Mouse (Mus musculus) thymus, adult 2 months (tissue): ENCODE measurements around the gene Syce1. TPM values are rescaled to one million over a fixed set of nuclear protein-coding genes. Genes with fewer than 3 reads are reported as not detected.

Experiments
- DNase-seq: peaks from one replicate; pipeline ENCODE4 v3.0.0; 2021
- H3K27ac ChIP-seq: fragments of 200-500 bp; 2 replicates; pipeline ENCODE4 v1.5.1; 2012; ENCODE audit warnings: low read length, control low read depth; ENCODE audit not compliant: control insufficient read depth, insufficient read depth
- H3K27me3 ChIP-seq: fragments of 200-500 bp; 2 replicates; pipeline ENCODE4 v1.6.1; 2012; ENCODE audit warnings: mild to moderate bottlenecking, low read length, moderate library complexity, mixed read lengths; ENCODE audit not compliant: control insufficient read depth, insufficient read depth
- H3K36me3 ChIP-seq: fragments of 200-500 bp; 2 replicates; pipeline ENCODE4 v1.6.1; 2012; ENCODE audit warnings: mild to moderate bottlenecking, low read length, moderate library complexity; ENCODE audit not compliant: control insufficient read depth, insufficient read depth
- H3K4me1 ChIP-seq: fragments of 200-500 bp; replicated peaks from 2 replicates; pipeline ENCODE4 v1.6.1; 2012; ENCODE audit warnings: low read length; ENCODE audit not compliant: control insufficient read depth, insufficient read depth
- H3K4me3 ChIP-seq: fragments of 200-500 bp; 2 replicates; pipeline ENCODE4 v1.5.1; 2012; ENCODE audit warnings: mild to moderate bottlenecking, low read length, control low read depth, moderate library complexity; ENCODE audit not compliant: control insufficient read depth, insufficient read depth
- CTCF ChIP-seq: fragments of 200-500 bp; IDR thresholded peaks from 2 replicates; pipeline ENCODE4 v1.5.1; 2012; ENCODE audit warnings: mild to moderate bottlenecking, control low read depth, low read length, moderate library complexity, borderline replicate concordance; ENCODE audit not compliant: control insufficient read depth, poor library complexity, insufficient read depth; ENCODE audit errors: extremely low read depth
- POLR2A ChIP-seq: fragments of 200-500 bp; IDR thresholded peaks from 2 replicates; pipeline ENCODE4 v1.6.1; 2012; ENCODE audit warnings: mild to moderate bottlenecking, low read length, control low read depth, moderate library complexity; ENCODE audit not compliant: control insufficient read depth, poor library complexity, insufficient read depth; ENCODE audit errors: extremely low read depth
- WGBS: fragments of 180-500 bp; shearing (Covaris S2); methylation state at CpG from one replicate; pipeline ENCODE4 v1.1.7; 2018; 5-methylcytosine and 5-hydroxymethylcytosine counted together
- polyA plus RNA-seq: library from polyadenylated mRNA; depleted of rRNA; stranded (reverse); fragments of >200 nt; gene quantifications from 2 replicates; pipeline ENCODE4 v1.2.3, GENCODE M21; 2012; rRNA removed

Syce1 gene
- 0.27 TPM in 1 of 2 replicates, not detected in the other for polyA plus RNA-seq

GRCm38 (mm10) chr7:140787406-140788052, at the start of gene Syce1:
Syce1 (minus strand) TSS chr7:140787852.
- no peak for TF ChIP-seq POLR2A
- no peak for TF ChIP-seq CTCF
- Histone ChIP-seq H3K4me3 (no peak within 1 kb of the TSS), H3K36me3 (no peaks in the 10 kb centered on the region), H3K27ac (no peak within 1 kb of the TSS), H3K27me3 (no peaks in the 10 kb centered on the region), H3K4me1 (no peaks in the 10 kb centered on the region)
- DNase-seq = no peak
- WGBS = 86% methylated on average over 33 of the region's 33 CpGs

- Histone ChIP-seq H3K4me3 (no peak overlapping the region), H3K27ac (no peak overlapping the region), H3K27me3 (no peaks in the 10 kb centered on the region), H3K36me3 (no peaks in the 10 kb centered on the region), H3K4me1 (no peaks in the 10 kb centered on the region)
- WGBS = 92% methylated on average over 9 of the region's 9 CpGs
- no peak for DNase-seq
- no peak for TF ChIP-seq CTCF
- TF ChIP-seq POLR2A = no peak
Measured at GRCm38 (mm10) chr7:140836243-140837115, 48.8 kb upstream of the Syce1 start.

GRCm38 (mm10) chr7:140835758-140836087, 48.1 kb upstream of the Syce1 start:
- H3K36me3 ChIP-seq = no peaks in the 10 kb centered on the region
- WGBS = 90% methylated on average over 2 of the region's 2 CpGs
- DNase-seq = no peak
- no peak overlapping the region for H3K4me3 ChIP-seq
- TF ChIP-seq POLR2A = no peak
- no peak for TF ChIP-seq CTCF
- H3K4me1 ChIP-seq = no peaks in the 10 kb centered on the region
- H3K27me3 ChIP-seq = no peaks in the 10 kb centered on the region
- H3K27ac ChIP-seq = no peak overlapping the region

- DNase-seq = no peak
- H3K4me1 ChIP-seq = no peaks in the 10 kb centered on the region
- 86% methylated on average over 20 of the region's 20 CpGs for WGBS
- no peaks in the 10 kb centered on the region for H3K27me3 ChIP-seq
- H3K36me3 ChIP-seq = no peaks in the 10 kb centered on the region
- no peak within 1 kb of the TSS for H3K27ac ChIP-seq
- no peak for TF ChIP-seq CTCF
- TF ChIP-seq POLR2A = no peak
- no peak within 1 kb of the TSS for H3K4me3 ChIP-seq
Measured at GRCm38 (mm10) chr7:140834968-140835757, 47.5 kb upstream of the Syce1 start, which contains the start of gene Urah. Urah (plus strand) TSS chr7:140835018.

GRCm38 (mm10) chr7:140833341-140833740, 45.7 kb upstream of the Syce1 start:
- Histone ChIP-seq H3K27ac (no peak overlapping the region), H3K4me1 (no peaks in the 10 kb centered on the region), H3K4me3 (no peak overlapping the region), H3K36me3 (no peaks in the 10 kb centered on the region), H3K27me3 (no peaks in the 10 kb centered on the region)
- TF ChIP-seq CTCF (no peak), POLR2A (no peak)
- WGBS = 89% methylated on average over 4 of the region's 4 CpGs
- no peak for DNase-seq

- 68% methylated on average over 6 of the region's 6 CpGs for WGBS
- no peak for DNase-seq
- no peak for TF ChIP-seq POLR2A
- no peak for TF ChIP-seq CTCF
- no peaks in the 10 kb centered on the region for H3K4me1 ChIP-seq
- no peak overlapping the region for H3K4me3 ChIP-seq
- H3K27ac ChIP-seq = no peak overlapping the region
- H3K27me3 ChIP-seq = no peaks in the 10 kb centered on the region
- no peaks in the 10 kb centered on the region for H3K36me3 ChIP-seq
Measured at GRCm38 (mm10) chr7:140831447-140831846, 43.8 kb upstream of the Syce1 start.
